Mouse (Mus musculus) adrenal gland, postnatal 36 days (tissue): ENCODE data around the gene Rbpj. TPM values are rescaled to one million over a fixed set of nuclear protein-coding genes. Genes with fewer than 3 reads are reported as not detected.
A peak's percentile ranks its signal among the peaks of the same experiment; 100 is the strongest.
"Not testable (repeated sequence)": the region's sequence is repeated elsewhere in the genome, so short reads cannot be mapped to it uniquely, and the experiment has no call there.

ENCODE experiments used
- DNase-seq, 2 experiments: peaks; one replicate each; pipeline ENCODE4 v3.0.0; 2021; ENCODE audit warnings: mixed read lengths in 1 of 2
- total RNA-seq, 2 experiments: library from RNA; stranded (reverse); gene quantifications; 2 replicates each; pipeline ENCODE4 v1.2.3; 2021

Rbpj gene
- total RNA-seq, 2 experiments from 2014 or later, result 39.4 to 44.5 TPM

- no peak for DNase-seq
These were observed 205.6 kb downstream of the Rbpj start for GRCm38 (mm10) chr5:53671507-53671906.

GRCm38 (mm10) chr5:53672352-53672751 lies 206.4 kb downstream of the Rbpj start:
- DNase-seq, result peak; percentile 62 to 75

- DNase-seq, result not testable (repeated sequence)
These were observed 207.7 kb downstream of the Rbpj start for GRCm38 (mm10) chr5:53673493-53674150.

GRCm38 (mm10) chr5:53676671-53677070 lies 210.7 kb downstream of the Rbpj start:
- no peak for DNase-seq

GRCm38 (mm10) chr5:53678036-53678767 lies 212.2 kb downstream of the Rbpj start:
- no peak for DNase-seq

GRCm38 (mm10) chr5:53679651-53680050 lies 213.7 kb downstream of the Rbpj start:
- no peak for DNase-seq

GRCm38 (mm10) chr5:53683916-53684315 lies 218.0 kb downstream of the Rbpj start:
- DNase-seq, result no peak

GRCm38 (mm10) chr5:53684417-53684816 lies 218.5 kb downstream of the Rbpj start:
- no peak for DNase-seq

- no peak for DNase-seq
These were observed 219.7 kb downstream of the Rbpj start for GRCm38 (mm10) chr5:53685623-53686022.

GRCm38 (mm10) chr5:53686379-53686778 lies 220.4 kb downstream of the Rbpj start:
- DNase-seq, result peak; percentile 48 to 52

GRCm38 (mm10) chr5:53688326-53688725 lies 222.4 kb downstream of the Rbpj start:
- no peak for DNase-seq

- DNase-seq, result no peak
These were observed 225.6 kb downstream of the Rbpj start for GRCm38 (mm10) chr5:53691577-53691976.

GRCm38 (mm10) chr5:53692100-53692499 lies 226.1 kb downstream of the Rbpj start:
- no peak for DNase-seq

- no peak for DNase-seq
These were observed 226.7 kb downstream of the Rbpj start for GRCm38 (mm10) chr5:53692662-53693061.

GRCm38 (mm10) chr5:53696701-53697100 lies 230.7 kb downstream of the Rbpj start:
- DNase-seq, result no peak

GRCm38 (mm10) chr5:53697794-53698193 lies 231.8 kb downstream of the Rbpj start:
- DNase-seq, result no peak

- DNase-seq, result no peak
These were observed 236.7 kb downstream of the Rbpj start for GRCm38 (mm10) chr5:53702686-53703085.

Other genes starting within 250 kb of the Rbpj start
- 10 to 100 TPM; 44.2 to 65.8 TPM for gene Smim20, start 199.1 kb upstream of the Rbpj start, total RNA-seq
- under 1 TPM in 1 of 2 experiments, not detected in 1; 0.40 TPM for gene Cckar, start 241.6 kb downstream of the Rbpj start, total RNA-seq